Mouse (Mus musculus): Measurements from ENCODE around the gene Atp6v0a4.

Gene Atp6v0a4

GRCm38 (mm10) chr6:38124882-38125281 lies 496 bp upstream of the Atp6v0a4 start:
- DNase-seq (ENCODE audit: low spot score) = no peak

- no peak for DNase-seq (ENCODE audit: low spot score)
Measured at GRCm38 (mm10) chr6:38123471-38124206, 747 bp downstream of the Atp6v0a4 start.

- DNase-seq (ENCODE audit: low spot score) = no peak
Measured at GRCm38 (mm10) chr6:38122791-38123190, 1.6 kb downstream of the Atp6v0a4 start.

GRCm38 (mm10) chr6:38121843-38122242 lies 2.5 kb downstream of the Atp6v0a4 start:
- no peak for DNase-seq (ENCODE audit: low spot score)

GRCm38 (mm10) chr6:38120681-38121371 lies 3.6 kb downstream of the Atp6v0a4 start:
- no peak for DNase-seq (ENCODE audit: low spot score)

GRCm38 (mm10) chr6:38118341-38118740 lies 6.0 kb downstream of the Atp6v0a4 start:
- no peak for DNase-seq (ENCODE audit: low spot score)

- no peak for DNase-seq (ENCODE audit: low spot score)
Measured at GRCm38 (mm10) chr6:38116107-38116770, 8.1 kb downstream of the Atp6v0a4 start.

GRCm38 (mm10) chr6:38110859-38111258 lies 13.5 kb downstream of the Atp6v0a4 start:
- no peak for DNase-seq (ENCODE audit: low spot score)

- no peak for DNase-seq (ENCODE audit: low spot score)
Measured at GRCm38 (mm10) chr6:38109871-38110270, 14.5 kb downstream of the Atp6v0a4 start.

- DNase-seq (ENCODE audit: low spot score) = no peak
Measured at GRCm38 (mm10) chr6:38109160-38109795, 15.1 kb downstream of the Atp6v0a4 start, which contains the start of gene Tmem213. TSS of gene Tmem213 (plus strand) at chr6:38109255.

GRCm38 (mm10) chr6:38108449-38108848 lies 15.9 kb downstream of the Atp6v0a4 start:
- DNase-seq (ENCODE audit: low spot score) = no peak

GRCm38 (mm10) chr6:38105924-38106323 lies 18.5 kb downstream of the Atp6v0a4 start:
- no peak for DNase-seq (ENCODE audit: low spot score)

- DNase-seq (ENCODE audit: low spot score) = no peak
Measured at GRCm38 (mm10) chr6:38103775-38104174, 20.6 kb downstream of the Atp6v0a4 start.

- DNase-seq (ENCODE audit: low spot score) = no peak
Measured at GRCm38 (mm10) chr6:38102216-38102795, 22.1 kb downstream of the Atp6v0a4 start.

- DNase-seq (ENCODE audit: low spot score) = no peak
Measured at GRCm38 (mm10) chr6:38096961-38097370, 27.4 kb downstream of the Atp6v0a4 start.

GRCm38 (mm10) chr6:38094701-38095100 lies 29.7 kb downstream of the Atp6v0a4 start:
- no peak for DNase-seq (ENCODE audit: low spot score)

- DNase-seq (ENCODE audit: low spot score) = no peak
Measured at GRCm38 (mm10) chr6:38092539-38092938, 31.8 kb downstream of the Atp6v0a4 start.

GRCm38 (mm10) chr6:38087242-38088026 lies 37.0 kb downstream of the Atp6v0a4 start:
- no peak for DNase-seq (ENCODE audit: low spot score)

- DNase-seq (ENCODE audit: low spot score) = no peak
Measured at GRCm38 (mm10) chr6:38083204-38083603, 41.2 kb downstream of the Atp6v0a4 start.

GRCm38 (mm10) chr6:38081727-38082341 lies 42.6 kb downstream of the Atp6v0a4 start:
- DNase-seq (ENCODE audit: low spot score) = no peak

- DNase-seq (ENCODE audit: low spot score) = no peak
Measured at GRCm38 (mm10) chr6:38080364-38080763, 44.0 kb downstream of the Atp6v0a4 start.

Data from MN1 (cell line).